Mouse (Mus musculus) kidney, postnatal 10 days (tissue): ENCODE results near the gene Ubc.
"Not testable (repeated sequence)": the region's sequence is repeated elsewhere in the genome, so short reads cannot be mapped to it uniquely, and the experiment has no call there.

Source experiments
- DNase-seq: peaks from one replicate; pipeline ENCODE4 v3.0.0; 2021; ENCODE audit warnings: mixed read lengths

Ubc gene

GRCm38 (mm10) chr5:125389579-125390441 lies at the start of gene Ubc:
Gene Ubc, minus strand, starts transcription at chr5:125390202.
- peak; percentile 93 for DNase-seq

DNA sequence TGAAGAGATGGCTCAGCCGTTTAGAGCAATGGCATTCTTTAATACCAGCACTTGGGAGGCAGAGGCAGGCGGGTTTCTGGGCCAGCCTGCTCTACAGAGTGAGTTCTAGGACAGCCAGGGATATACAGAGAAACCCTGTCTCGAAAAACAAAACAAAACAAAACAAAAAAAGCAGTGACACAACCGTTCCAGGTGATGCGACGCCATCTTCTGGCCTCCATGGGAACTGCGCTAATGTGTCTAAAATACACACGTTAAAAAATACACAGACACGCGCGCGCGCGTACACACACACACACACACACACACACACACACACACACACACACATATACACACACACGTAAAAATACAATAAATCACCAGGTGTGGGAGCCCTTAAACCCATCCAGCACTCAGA lies 44.3 kb upstream of the Ubc start:
- not testable (repeated sequence) for DNase-seq

GRCm38 (mm10) chr5:125433793-125434337 lies 43.9 kb upstream of the Ubc start, which contains the start of gene Dhx37:
Gene Dhx37, minus strand, starts transcription at chr5:125434121.
- DNase-seq: peak; percentile 97

DNA sequence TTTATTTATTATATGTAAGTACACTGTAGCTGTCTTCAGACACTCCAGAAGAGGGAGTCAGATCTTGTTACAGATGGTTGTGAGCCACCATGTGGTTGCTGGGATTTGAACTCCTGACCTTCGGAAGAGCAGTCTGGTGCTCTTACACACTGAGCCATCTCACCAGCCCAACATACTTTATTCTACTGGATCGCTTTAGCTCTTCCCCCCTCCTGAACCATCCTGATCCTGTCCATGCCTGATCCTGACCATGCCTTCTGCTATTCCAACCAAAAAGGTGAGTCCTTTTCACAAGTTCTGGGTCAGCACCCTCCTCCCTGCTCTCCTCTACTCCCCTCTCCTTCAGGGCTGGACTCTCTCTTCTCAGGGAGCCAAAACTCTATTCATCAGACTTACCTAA lies 42.3 kb upstream of the Ubc start:
- not testable (repeated sequence) for DNase-seq

GRCm38 (mm10) chr5:125426343-125426742 lies 36.3 kb upstream of the Ubc start:
- DNase-seq: no peak

GRCm38 (mm10) chr5:125425698-125426276 lies 35.8 kb upstream of the Ubc start:
- no peak for DNase-seq

DNA sequence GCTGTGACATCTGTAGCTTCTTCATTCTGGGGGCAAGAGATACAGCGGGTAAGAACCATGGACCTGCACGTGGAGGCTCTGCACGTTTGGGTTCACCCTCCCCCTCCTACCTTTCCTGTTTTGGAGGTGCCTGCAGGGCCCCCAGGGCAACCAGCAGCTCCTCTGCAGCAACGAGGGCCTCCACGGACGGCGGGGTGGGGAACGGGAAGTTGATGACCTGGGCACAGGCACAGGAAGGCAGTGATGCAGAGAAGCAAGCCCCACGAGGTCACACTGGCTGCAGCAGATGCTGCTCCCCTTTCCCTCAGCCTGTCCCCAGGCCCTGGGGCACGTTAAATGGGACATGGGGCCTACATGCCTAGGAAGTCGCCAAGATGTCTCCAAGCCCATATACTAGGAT lies 29.1 kb upstream of the Ubc start:
- DNase-seq: no peak

DNA sequence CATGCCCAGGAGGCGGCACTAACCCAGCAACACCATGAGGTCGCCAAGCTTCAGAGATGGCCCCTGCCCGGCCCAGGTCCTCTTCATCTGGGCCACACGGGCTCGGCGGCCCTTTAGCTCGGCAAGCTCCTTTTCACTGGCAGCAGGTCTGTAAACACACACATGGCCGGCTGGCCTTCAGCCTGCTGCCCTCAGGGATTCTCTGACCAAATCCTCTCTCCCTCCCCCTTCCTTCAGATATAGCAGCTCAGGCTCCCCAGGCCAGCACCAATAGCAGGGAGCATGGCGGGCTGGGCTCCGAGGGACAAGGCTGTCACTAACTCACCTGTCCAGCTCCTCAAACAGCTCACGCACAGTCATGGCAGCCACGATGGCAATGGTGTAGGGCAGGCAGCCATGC lies 28.6 kb upstream of the Ubc start:
- no peak for DNase-seq

- DNase-seq: no peak
Observed at GRCm38 (mm10) chr5:125416183-125416582, 26.2 kb upstream of the Ubc start.

DNA sequence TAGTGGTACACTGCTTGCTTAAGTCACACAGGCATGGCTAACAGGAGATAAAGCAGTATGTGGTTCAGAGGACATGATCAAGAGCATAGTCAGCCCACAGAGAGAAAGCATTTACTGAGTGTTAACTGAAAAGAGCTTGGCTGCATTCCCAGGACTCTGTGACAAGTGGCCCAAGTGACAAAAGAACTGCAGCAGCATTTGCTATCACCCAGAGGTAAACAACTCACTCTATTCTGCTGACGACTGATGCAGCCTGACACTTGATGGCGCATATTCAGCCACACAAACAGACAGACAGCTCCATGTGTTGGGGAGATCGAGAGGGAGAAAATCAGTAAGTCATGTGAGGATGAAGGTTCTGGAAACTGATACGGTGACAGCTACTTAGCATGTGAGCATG lies 23.8 kb upstream of the Ubc start:
- no peak for DNase-seq

- DNase-seq: not testable (repeated sequence)
Observed at GRCm38 (mm10) chr5:125412536-125412935, 22.5 kb upstream of the Ubc start.

- peak; percentile 82 for DNase-seq
Observed at GRCm38 (mm10) chr5:125411972-125412530, 22.0 kb upstream of the Ubc start.

DNA sequence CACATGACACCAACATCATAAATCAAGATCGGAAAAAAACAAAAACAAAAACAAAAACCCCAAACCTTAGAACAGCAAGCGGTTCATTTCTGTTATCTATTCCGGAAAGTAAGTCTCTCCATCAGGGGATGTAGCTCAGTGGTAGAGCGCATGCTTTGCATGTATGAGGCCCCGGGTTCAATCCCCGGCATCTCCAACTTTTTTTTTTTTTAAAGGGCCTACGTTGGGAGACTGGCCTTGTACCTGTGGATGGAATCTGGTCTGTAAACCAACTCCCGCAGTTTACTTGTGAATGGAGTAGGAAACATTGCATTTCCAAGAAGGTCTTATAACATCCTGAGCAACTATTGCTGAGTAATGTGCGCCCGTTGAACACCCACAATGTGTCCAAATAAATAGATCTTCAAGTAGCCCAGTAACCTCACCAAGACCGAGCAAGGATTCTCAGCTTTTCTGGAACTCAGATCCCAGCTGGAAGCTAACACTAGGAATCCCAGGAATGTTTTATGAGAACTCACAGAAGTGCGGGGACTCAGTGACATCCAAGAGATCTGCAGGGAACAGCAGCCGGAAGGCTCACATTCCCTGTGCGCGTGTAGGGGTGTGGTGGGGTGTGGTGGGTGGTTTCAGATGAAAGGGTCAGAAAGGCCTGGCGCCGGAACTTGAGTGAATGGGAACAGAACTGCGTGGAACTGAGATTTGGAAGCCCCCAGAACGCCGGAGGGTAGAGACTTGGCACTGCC lies 19.5 kb upstream of the Ubc start:
- DNase-seq: peak; percentile 54

DNA sequence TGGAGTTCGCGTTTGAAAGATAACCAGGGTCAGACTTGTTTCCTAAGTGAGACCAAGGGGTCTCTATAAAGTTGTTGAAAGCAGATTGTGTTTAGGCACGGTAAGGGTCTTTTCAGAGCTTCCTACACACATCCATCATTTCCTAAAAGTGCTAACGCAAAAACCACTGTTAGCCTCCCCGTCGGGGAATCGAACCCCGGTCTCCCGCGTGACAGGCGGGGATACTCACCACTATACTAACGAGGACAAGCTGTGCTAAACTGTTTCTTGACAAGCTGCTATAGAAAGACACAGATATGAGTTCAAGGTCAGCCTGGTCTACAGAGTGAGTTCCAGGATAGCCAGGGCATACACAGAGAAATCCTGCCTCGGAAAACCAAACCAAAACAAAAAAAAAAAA lies 18.8 kb upstream of the Ubc start:
- DNase-seq: peak; percentile 89

DNA sequence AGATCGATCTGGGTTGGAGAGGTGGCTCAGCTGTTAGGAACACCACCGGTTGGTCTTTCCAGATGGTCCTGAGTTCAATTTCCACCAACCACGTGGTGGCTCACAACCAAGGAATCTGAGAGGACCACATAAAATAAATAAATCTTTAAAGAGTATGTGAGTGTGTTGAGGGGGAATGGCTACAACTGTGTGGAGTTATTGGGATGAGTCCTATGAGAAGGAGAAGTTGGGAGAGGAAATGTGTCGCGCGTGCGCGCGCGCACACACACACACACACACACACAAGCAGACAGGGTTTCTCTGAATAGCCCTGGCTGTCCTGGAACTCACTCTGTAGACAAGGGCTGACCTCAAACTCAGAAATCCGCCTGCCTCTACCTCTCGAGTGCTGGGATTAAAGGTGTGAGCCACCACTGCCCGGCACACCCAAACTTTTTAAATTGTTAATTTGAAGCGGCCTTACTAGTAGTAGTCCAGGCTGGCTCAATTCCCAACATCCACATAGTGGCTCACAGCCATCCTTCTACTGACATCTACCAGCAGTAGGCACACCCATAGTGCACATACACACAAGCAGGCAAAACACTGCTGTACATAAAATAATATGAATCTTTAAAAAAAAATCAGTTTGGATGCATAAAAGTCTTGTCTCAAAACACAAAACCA lies 18.0 kb upstream of the Ubc start:
- DNase-seq: no peak

DNA sequence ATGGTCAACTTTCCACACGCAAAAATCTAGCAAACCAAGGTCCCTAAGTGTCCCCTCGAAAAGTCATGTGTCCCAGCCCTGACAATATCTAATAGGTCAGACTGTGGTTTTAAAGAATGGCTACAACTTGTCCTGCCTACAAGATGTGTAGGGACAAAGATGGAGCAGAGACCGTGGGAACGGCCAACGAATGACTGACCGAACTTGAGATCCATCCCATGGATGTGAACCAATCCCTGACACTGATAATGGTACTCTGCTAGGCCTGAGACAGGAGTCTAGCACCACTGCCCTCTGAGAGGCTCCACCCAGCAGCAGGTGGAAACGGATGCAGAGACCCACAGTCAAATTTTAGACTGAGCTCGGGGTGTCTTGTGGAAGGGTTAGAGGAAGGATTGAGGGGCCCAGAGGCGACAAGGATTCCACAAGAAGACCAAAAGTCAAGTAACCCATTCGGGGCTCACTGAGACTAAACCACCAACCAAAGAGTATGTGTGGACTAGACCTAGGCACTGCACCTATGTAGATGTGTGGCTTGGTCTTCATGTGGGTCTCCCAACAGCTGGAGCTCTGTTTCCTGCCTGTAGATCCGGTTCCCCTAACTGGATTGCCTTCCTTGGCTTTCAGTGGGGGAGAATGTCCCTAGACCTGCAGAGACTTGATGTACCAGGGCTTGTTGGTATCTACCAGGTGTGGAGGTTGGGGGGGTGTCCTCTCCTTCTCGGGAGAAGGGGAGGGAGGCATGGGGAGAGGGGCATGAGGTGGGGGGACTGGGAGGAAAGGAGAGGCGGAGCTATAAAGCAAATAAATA lies 17.2 kb upstream of the Ubc start:
- DNase-seq: no peak

DNA sequence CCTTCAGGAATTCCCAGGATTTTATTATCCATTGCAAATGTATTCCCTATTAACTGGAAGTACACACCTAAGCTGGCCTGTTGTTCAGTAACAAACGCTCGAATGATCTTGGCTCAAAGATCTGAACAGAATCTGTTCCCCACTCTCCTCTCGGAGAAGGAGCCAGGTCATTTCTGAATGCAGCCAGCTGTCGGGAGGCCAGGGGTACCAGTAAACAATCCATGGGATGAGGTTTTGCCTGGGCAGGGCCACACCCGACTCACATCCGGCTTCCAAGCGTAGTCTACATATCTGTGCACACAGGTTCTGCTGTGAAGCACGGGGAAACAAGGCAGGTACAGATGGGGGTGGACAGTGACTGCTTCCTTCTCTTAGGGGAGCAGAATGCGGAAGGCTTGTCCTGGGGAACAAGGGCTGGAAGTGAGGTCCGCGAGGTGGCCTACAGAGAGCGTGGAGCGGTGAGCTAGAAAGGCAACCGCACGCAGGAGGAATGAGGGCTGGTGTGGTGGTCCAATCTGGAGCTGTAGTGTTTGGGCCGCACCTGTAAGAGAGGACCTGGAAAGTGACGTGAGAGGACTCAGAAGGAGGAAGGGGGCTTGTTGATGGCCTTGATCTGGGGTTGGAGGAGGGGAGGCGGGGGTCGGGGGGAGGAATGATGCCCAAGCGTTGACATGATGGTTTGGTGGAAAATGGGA lies 16.5 kb upstream of the Ubc start:
- peak; percentile 70 for DNase-seq

DNA sequence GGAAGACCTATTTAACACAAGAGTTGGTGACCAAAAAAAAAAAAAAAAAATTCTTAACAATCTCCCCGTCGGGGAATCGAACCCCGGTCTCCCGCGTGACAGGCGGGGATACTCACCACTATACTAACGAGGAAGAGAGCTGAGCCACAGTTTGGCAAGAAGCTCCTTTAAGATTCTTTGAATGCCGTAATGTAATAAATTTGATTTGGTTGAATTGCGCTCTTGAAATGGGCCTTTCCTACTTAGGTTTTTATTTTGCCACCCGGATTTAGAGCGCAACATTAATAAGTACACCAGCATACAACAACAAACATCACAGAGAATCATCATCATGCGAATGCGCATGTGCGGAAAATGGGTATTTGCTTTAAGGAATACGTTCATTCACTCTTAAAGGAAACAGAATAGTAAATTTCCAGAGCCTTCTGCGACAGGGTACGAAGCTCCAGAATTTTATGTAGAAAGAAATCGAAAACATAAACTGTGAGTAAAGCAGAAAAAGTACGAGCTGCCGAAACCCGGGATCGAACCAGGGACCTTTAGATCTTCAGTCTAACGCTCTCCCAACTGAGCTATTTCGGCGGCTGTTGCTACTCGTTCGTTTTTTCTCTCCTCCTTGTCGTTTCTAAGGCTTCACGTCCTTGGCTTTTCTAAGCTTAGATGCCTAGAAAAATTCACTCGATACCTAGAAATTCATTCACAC lies 15.7 kb upstream of the Ubc start:
- peak; percentile 90 for DNase-seq

DNA sequence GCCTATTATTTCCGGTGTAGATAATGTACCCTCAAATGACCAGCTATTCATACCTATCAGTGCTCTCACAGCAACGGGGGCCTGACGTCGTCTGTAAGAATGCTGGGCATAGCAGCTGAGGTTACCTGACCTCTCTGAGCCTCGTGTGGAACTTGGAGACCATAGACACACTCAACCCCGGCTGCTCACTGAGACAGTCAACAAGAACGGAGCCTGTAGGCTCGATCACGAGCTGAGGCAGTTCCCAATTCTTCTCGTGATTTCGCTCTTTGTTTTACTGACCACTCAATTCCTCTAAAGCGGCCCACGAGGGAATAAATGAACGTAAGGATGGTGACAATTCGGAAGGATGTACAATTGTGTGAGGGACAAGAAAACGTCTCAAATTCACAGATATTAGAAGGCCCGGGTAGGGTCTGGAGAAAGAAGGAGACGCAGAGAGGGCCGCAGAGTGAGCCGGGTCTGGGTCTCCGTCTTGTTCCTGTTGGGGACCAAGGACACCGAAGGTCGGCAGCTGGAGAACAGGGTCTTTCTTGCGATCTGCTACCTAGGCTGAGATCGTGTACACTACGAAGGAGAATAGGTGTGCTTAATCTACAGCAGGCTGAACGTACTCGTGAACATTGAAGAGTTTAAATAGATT lies 15.0 kb upstream of the Ubc start:
- DNase-seq: peak; percentile 69

DNA sequence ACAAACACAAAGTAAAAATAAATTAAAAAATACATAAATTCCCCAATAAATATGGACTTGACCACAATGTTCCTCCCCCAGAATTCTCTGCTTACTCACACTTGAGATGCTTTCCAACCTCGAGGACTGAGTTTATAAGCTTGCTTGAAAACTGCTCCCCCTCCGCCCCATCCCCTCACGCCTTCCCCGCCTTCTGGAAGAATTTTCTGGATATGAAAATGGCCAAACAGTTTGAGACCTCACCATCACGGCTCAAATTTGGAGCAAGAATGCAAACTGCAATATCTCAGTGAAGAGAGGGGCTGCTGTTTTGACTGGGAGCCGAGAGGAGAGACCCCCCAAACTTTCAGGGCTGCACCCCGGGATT lies 14.5 kb upstream of the Ubc start:
- DNase-seq: peak; percentile 43
